Mouse (Mus musculus) CH12.LX (cell line): ENCODE measurements at regions not wholly inside any gene's neighbourhood (a gene's known extent, or its start where the extent isn't known, plus 50 kb on each side); places are given as distances from the start of the nearest gene placed in this dataset.

Experiments
- DNase-seq: peaks from one replicate; pipeline ENCODE4 v3.0.0-alpha.2; 2013; ENCODE audit errors: extremely low read depth
- H3K27ac ChIP-seq: 2 replicates; pipeline ENCODE4 v1.5.1; 2012; ENCODE audit warnings: low read depth, mild to moderate bottlenecking, control low read depth, moderate library complexity; ENCODE audit not compliant: insufficient read depth
- H3K27me3 ChIP-seq: replicated peaks from 2 replicates; pipeline ENCODE3; 2012; ENCODE audit warnings: inconsistent platforms
- H3K36me3 ChIP-seq, 2 experiments: replicated peaks in 1 of 2; 2 replicates each; pipeline versions ENCODE3 to v1.6.1; 2012; ENCODE audit warnings: inconsistent platforms in 1 of 2, low read length in 1 of 2, mild to moderate bottlenecking in 1 of 2, mixed read lengths in 1 of 2, moderate library complexity in 1 of 2; ENCODE audit not compliant: control insufficient read depth in 1 of 2, insufficient read depth in 1 of 2
- H3K4me1 ChIP-seq, 2 experiments: 2 replicates each; pipeline ENCODE4 v1.6.1; 2012; ENCODE audit warnings: inconsistent platforms in 1 of 2, moderate library complexity in 1 of 2; ENCODE audit not compliant: insufficient read depth in 2 of 2, control insufficient read depth in 1 of 2
- H3K4me2 ChIP-seq: 2 replicates; pipeline ENCODE4 v1.6.1; 2012; ENCODE audit warnings: low read depth, mild to moderate bottlenecking, control low read depth; ENCODE audit not compliant: poor library complexity, insufficient read depth, severe bottlenecking
- H3K4me3 ChIP-seq, 3 experiments: fragments of 150-350 bp in 1 of 3; sonication (generic) in 1 of 3; replicated peaks in 1 of 3; 2 replicates each; pipeline versions ENCODE3 to v1.5.1; 2011 to 2012; ENCODE audit warnings: low read depth in 2 of 3, low read length in 2 of 3, mild to moderate bottlenecking in 2 of 3, moderate library complexity in 2 of 3, control low read depth in 1 of 3, improper control_type of control experiment in 1 of 3, inconsistent platforms in 1 of 3, mixed read lengths in 1 of 3; ENCODE audit not compliant: poor library complexity in 1 of 3
- H3K79me2 ChIP-seq: replicated peaks from 2 replicates; pipeline ENCODE4 v1.6.1; 2012; ENCODE audit warnings: mild to moderate bottlenecking, moderate library complexity; ENCODE audit not compliant: control insufficient read depth, poor library complexity, insufficient read depth, severe bottlenecking; ENCODE audit errors: extremely low read depth
- H3K9ac ChIP-seq: 2 replicates; pipeline ENCODE4 v1.6.1; 2012; ENCODE audit warnings: low read depth, mild to moderate bottlenecking, control low read depth, moderate library complexity; ENCODE audit not compliant: insufficient read depth
- H3K9me3 ChIP-seq: replicated peaks from 2 replicates; pipeline ENCODE3; 2012; ENCODE audit warnings: low read length, inconsistent platforms, mixed read lengths
- CHD1 ChIP-seq: IDR thresholded peaks from 2 replicates; pipeline ENCODE4 v1.6.1; 2012; ENCODE audit warnings: low read depth, low read length, improper control_type of control experiment, inconsistent platforms
- CHD2 ChIP-seq: IDR thresholded peaks from 2 replicates; pipeline ENCODE4 v1.6.1; 2011; ENCODE audit warnings: low read length, improper control_type of control experiment
- CTCF ChIP-seq, 2 experiments: IDR thresholded peaks in 1 of 2; conservative IDR thresholded peaks in 1 of 2; 2 replicates each; pipeline ENCODE4 v1.5.1; 2011 to 2012; ENCODE audit warnings: low read depth in 2 of 2, low read length in 2 of 2, improper control_type of control experiment in 1 of 2, inconsistent platforms in 1 of 2, mild to moderate bottlenecking in 1 of 2, moderate library complexity in 1 of 2
- E2F4 ChIP-seq: IDR thresholded peaks from 2 replicates; pipeline ENCODE4 v1.6.1; 2011; ENCODE audit warnings: low read depth, low read length, improper control_type of control experiment; ENCODE audit not compliant: insufficient replicate concordance
- ELF1 ChIP-seq: IDR thresholded peaks from 2 replicates; pipeline ENCODE4 v1.6.1; 2014; ENCODE audit warnings: low read depth, mild to moderate bottlenecking, inconsistent platforms, low read length, improper control_type of control experiment
- EP300 ChIP-seq: IDR thresholded peaks from 2 replicates; pipeline ENCODE4 v1.6.1; 2011; ENCODE audit warnings: low read length, improper control_type of control experiment
- ETS1 ChIP-seq: conservative IDR thresholded peaks from 2 replicates; pipeline ENCODE4 v1.6.1; 2012; ENCODE audit warnings: low read depth, mild to moderate bottlenecking, inconsistent platforms, low read length, improper control_type of control experiment, moderate library complexity
- GABPA ChIP-seq: IDR thresholded peaks from 2 replicates; pipeline ENCODE4 v1.6.1; 2012; ENCODE audit warnings: low read depth, low read length, improper control_type of control experiment, inconsistent platforms; ENCODE audit not compliant: insufficient replicate concordance
- KAT2A ChIP-seq: IDR thresholded peaks from 2 replicates; pipeline ENCODE4 v1.6.1; 2012; ENCODE audit warnings: low read length, improper control_type of control experiment, inconsistent platforms; ENCODE audit not compliant: insufficient replicate concordance
- MAX ChIP-seq: IDR thresholded peaks from 2 replicates; pipeline ENCODE4 v1.6.1; 2011; ENCODE audit warnings: low read length, improper control_type of control experiment
- MAZ ChIP-seq: IDR thresholded peaks from 2 replicates; pipeline ENCODE4 v1.6.1; 2012; ENCODE audit warnings: low read depth, mild to moderate bottlenecking, inconsistent platforms, low read length, improper control_type of control experiment, moderate library complexity
- MEF2A ChIP-seq: IDR thresholded peaks from 2 replicates; pipeline ENCODE4 v1.6.1; 2014; ENCODE audit warnings: low read depth, mild to moderate bottlenecking, inconsistent platforms, low read length, improper control_type of control experiment, borderline replicate concordance
- MXI1 ChIP-seq: IDR thresholded peaks from 2 replicates; pipeline ENCODE4 v1.6.1; 2011; ENCODE audit warnings: mild to moderate bottlenecking, low read depth, low read length, improper control_type of control experiment
- MYC ChIP-seq: IDR thresholded peaks from 2 replicates; pipeline ENCODE4 v1.6.1; 2011; ENCODE audit warnings: low read depth, mild to moderate bottlenecking, improper control_type of control experiment, low read length
- NELFE ChIP-seq: IDR thresholded peaks from 2 replicates; pipeline ENCODE4 v1.6.1; 2011; ENCODE audit warnings: low read depth, low read length, improper control_type of control experiment
- NRF1 ChIP-seq: IDR thresholded peaks from 2 replicates; pipeline ENCODE4 v1.6.1; 2014; ENCODE audit warnings: low read depth, mild to moderate bottlenecking, inconsistent platforms, low read length, improper control_type of control experiment, moderate library complexity
- POLR2A ChIP-seq: IDR thresholded peaks from 2 replicates; pipeline ENCODE4 v1.6.1; 2011; ENCODE audit warnings: low read depth, mild to moderate bottlenecking, improper control_type of control experiment, low read length
- RAD21 ChIP-seq: IDR thresholded peaks from 2 replicates; pipeline ENCODE4 v1.6.1; 2011; ENCODE audit warnings: low read depth, mild to moderate bottlenecking, low read length, improper control_type of control experiment, moderate library complexity
- RCOR1 ChIP-seq: conservative IDR thresholded peaks from 2 replicates; pipeline ENCODE4 v1.6.1; 2012; ENCODE audit warnings: low read depth, mild to moderate bottlenecking, inconsistent platforms, low read length, improper control_type of control experiment
- SMC3 ChIP-seq: IDR thresholded peaks from 2 replicates; pipeline ENCODE4 v1.6.1; 2011; ENCODE audit warnings: low read depth, low read length, improper control_type of control experiment
- TBP ChIP-seq: conservative IDR thresholded peaks from 2 replicates; pipeline ENCODE4 v1.6.1; 2011; ENCODE audit warnings: low read depth, low read length, improper control_type of control experiment
- TCF12 ChIP-seq: IDR thresholded peaks from 2 replicates; pipeline ENCODE4 v1.6.1; 2014; ENCODE audit warnings: low read depth, mild to moderate bottlenecking, inconsistent platforms, low read length, improper control_type of control experiment
- UBTF ChIP-seq: IDR thresholded peaks from 2 replicates; pipeline ENCODE4 v1.6.1; 2012; ENCODE audit warnings: low read depth, mild to moderate bottlenecking, inconsistent platforms, low read length, improper control_type of control experiment, moderate library complexity
- USF2 ChIP-seq: conservative IDR thresholded peaks from 2 replicates; pipeline ENCODE4 v1.6.1; 2011; ENCODE audit warnings: low read depth, low read length, improper control_type of control experiment
- ZKSCAN1 ChIP-seq: IDR thresholded peaks from 2 replicates; pipeline ENCODE4 v1.6.1; 2012; ENCODE audit warnings: low read depth, inconsistent platforms, low read length, improper control_type of control experiment, borderline replicate concordance
- ZMIZ1 ChIP-seq: IDR thresholded peaks from 2 replicates; pipeline ENCODE4 v1.6.1; 2012; ENCODE audit warnings: low read depth, mild to moderate bottlenecking, inconsistent platforms, low read length, improper control_type of control experiment
- ZNF384 ChIP-seq: IDR thresholded peaks from 2 replicates; pipeline ENCODE4 v1.6.1; 2012; ENCODE audit warnings: low read depth, low read length, improper control_type of control experiment, inconsistent platforms
- dilution Hi-C: fragments of 300-500 bp; cut with MboI; formaldehyde crosslinking; loops from 2 replicates; pipeline ENCODE4 v1.14.3; 2020; ENCODE audit warnings: low sequenced_read_pairs; ENCODE audit not compliant: extremely low pct_unique_long_range_greater_than_20kb, extremely low pct_ligation_motif_present
- in situ Hi-C: fragments of 300-500 bp; cut with MboI; formaldehyde crosslinking; loops from 3 replicates; pipeline ENCODE4 v1.14.3; 2019; ENCODE audit warnings: low sequenced_read_pairs, low pct_ligation_motif_present, low pct_unique_long_range_greater_than_20kb, mixed read lengths

GRCm38 (mm10) chr13:82577937-82578336 is 795.1 kb downstream of the Cetn3 start:
- in situ Hi-C loops: no loop called here
- DNase-seq: no peak
- TF ChIP-seq ZNF384 (no peak), ETS1 (no peak), NRF1 (no peak), POLR2A (no peak), MEF2A (no peak), ZMIZ1 (no peak), UBTF (no peak), TCF12 (no peak), MXI1 (no peak), CHD1 (no peak), EP300 (no peak), TBP (no peak), CHD2 (no peak), ELF1 (no peak), KAT2A (no peak), ZKSCAN1 (no peak), CTCF (conservative IDR thresholded peaks at IDR 0.05 in 1 of 2, IDR thresholded peaks at IDR 0.05 in 1 of 2; ENCODE audit: low read depth in 2 of 2, low read length in 2 of 2) (no peak)
- TF ChIP-seq, all 38 proteins: peak for 0

DNA sequence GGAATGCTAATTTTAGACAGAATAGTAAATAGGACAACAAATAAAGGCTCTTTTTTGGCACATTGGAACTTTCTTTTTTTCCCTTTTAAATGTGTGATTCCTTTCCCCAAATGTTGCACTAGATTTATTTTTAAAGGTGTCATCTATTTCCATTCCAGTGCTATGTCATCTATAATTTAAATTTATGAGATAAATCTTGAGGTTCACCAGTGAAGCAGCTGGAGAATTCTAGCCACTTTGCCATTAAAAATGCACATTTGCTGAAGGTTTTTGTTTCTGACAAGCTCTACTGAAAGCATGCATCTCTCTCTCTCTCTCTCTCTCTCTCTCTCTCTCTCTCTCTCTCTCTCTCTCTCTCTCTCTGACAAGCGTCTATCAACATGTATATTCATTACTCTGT is 803.5 kb downstream of the Cetn3 start:
- H3K27me3 ChIP-seq: no peaks in the 10 kb centered on the region
- H3K4me2 ChIP-seq: no peak overlapping the region
- no peak overlapping the region for H3K9ac ChIP-seq
- no peaks in the 10 kb centered on the region for H3K4me1 ChIP-seq
- no peaks in the 10 kb centered on the region for H3K9me3 ChIP-seq
- H3K36me3 ChIP-seq: no peaks in the 10 kb centered on the region
- H3K4me3 ChIP-seq: no peak overlapping the region
- H3K79me2 ChIP-seq: no peaks in the 10 kb centered on the region
- in situ Hi-C loops: no loop called here
- H3K27ac ChIP-seq: no peak overlapping the region
- dilution Hi-C loops: no loop called here
- DNase-seq: no peak
- TF ChIP-seq CHD1: no peak
- TF ChIP-seq NELFE: no peak
- no peak for TF ChIP-seq RCOR1
- TF ChIP-seq MAZ: no peak
- TF ChIP-seq MAX: no peak
- no peak for TF ChIP-seq RAD21
- TF ChIP-seq KAT2A: no peak
- no peak for TF ChIP-seq USF2
- no peak for TF ChIP-seq GABPA
- TF ChIP-seq SMC3: no peak
- no peak for TF ChIP-seq UBTF
- TF ChIP-seq MYC: no peak
- no peak for TF ChIP-seq ZNF384
- TF ChIP-seq TBP: no peak
- TF ChIP-seq E2F4: no peak
- TF ChIP-seq MEF2A: no peak
- TF ChIP-seq, all 38 proteins: peak for 0

More at GRCm38 (mm10) chr13:82577937-82578336, 795.1 kb downstream of the Cetn3 start:
- no peaks in the 10 kb centered on the region for H3K4me1 ChIP-seq
- H3K4me3 ChIP-seq: no peak overlapping the region
- no peak overlapping the region for H3K27ac ChIP-seq
- H3K79me2 ChIP-seq: no peaks in the 10 kb centered on the region
- H3K9ac ChIP-seq: no peak overlapping the region
- no peak overlapping the region for H3K4me2 ChIP-seq
- no peaks in the 10 kb centered on the region for H3K36me3 ChIP-seq
- dilution Hi-C loops: no loop called here
- H3K9me3 ChIP-seq: no peaks in the 10 kb centered on the region
- no peaks in the 10 kb centered on the region for H3K27me3 ChIP-seq
